Mouse (Mus musculus) limb, embryonic 12.5 days (tissue): Measurements from ENCODE around the gene Gcm2. TPM values are rescaled to one million over a fixed set of nuclear protein-coding genes. Genes with fewer than 3 reads are reported as not detected.

Experiments used
- ATAC-seq: fragments of 200-750 bp; cut with Nextera tagmentation; 2 replicates; pipeline ENCODE4 v1.8.0; 2017; ENCODE audit warnings: low read depth, moderate TSS enrichment; ENCODE audit not compliant: insufficient number of reproducible peaks, insufficient read depth, low FRiP score, low TSS enrichment
- H3K27ac ChIP-seq: fragments of 300-500 bp; sonication (generic); 2 replicates; pipeline ENCODE4 v1.5.1; 2016; ENCODE audit warnings: mild to moderate bottlenecking, moderate library complexity
- H3K27me3 ChIP-seq: fragments of 300-500 bp; sonication (generic); 2 replicates; pipeline ENCODE4 v1.6.1; 2016; ENCODE audit warnings: mild to moderate bottlenecking, moderate library complexity
- H3K36me3 ChIP-seq: fragments of 300-500 bp; sonication (generic); 2 replicates; pipeline ENCODE4 v1.6.1; 2016; ENCODE audit warnings: mild to moderate bottlenecking, moderate library complexity
- H3K4me1 ChIP-seq: fragments of 300-500 bp; sonication (generic); replicated peaks from 2 replicates; pipeline ENCODE4 v1.6.1; 2016
- H3K4me2 ChIP-seq: fragments of 300-500 bp; sonication (generic); 2 replicates; pipeline ENCODE4 v1.6.1; 2016; ENCODE audit warnings: mild to moderate bottlenecking, moderate library complexity
- H3K4me3 ChIP-seq: fragments of 300-500 bp; sonication (generic); replicated peaks from 2 replicates; pipeline ENCODE4 v1.5.1; 2016; ENCODE audit warnings: mild to moderate bottlenecking
- H3K9ac ChIP-seq: fragments of 300-500 bp; sonication (generic); replicated peaks from 2 replicates; pipeline ENCODE4 v1.6.1; 2016; ENCODE audit warnings: mild to moderate bottlenecking, moderate library complexity
- H3K9me3 ChIP-seq: fragments of 300-500 bp; sonication (generic); 2 replicates; pipeline ENCODE4 v1.6.1; 2016; ENCODE audit warnings: mild to moderate bottlenecking, moderate library complexity
- WGBS: fragments of 180-500 bp; shearing (Covaris S2); methylation state at CpG from one replicate; pipeline ENCODE4 v1.1.7; 2016; 5-methylcytosine and 5-hydroxymethylcytosine counted together
- polyA plus RNA-seq: library from polyadenylated mRNA; unstranded; fragments of >200 nt; fragmentation: Nextera tagmentation; extraction: Ambion mirVana; gene quantifications from 2 replicates; pipeline ENCODE4 v1.2.1, GENCODE M21; 2016

Gene Gcm2
- polyA plus RNA-seq, 1 experiment from 2014 or later: not detected

DNA sequence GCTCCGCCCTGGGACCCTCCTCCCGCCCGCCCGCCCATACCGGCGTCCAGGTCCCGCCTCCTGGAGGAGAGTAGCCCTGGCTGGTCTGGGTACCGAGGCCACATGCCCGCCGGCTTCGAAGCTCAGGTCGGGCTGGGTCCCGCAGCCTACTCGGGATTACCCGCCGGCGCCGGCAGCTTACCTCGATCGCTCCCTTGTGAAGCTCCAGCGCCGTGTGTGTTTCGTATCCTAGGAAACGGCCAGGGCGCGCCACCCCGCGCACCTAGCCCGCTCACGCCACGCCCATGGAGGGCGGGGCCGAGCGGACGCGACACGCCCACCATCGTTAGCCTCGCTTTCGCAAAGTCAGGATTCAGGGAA lies 31.4 kb downstream of the Gcm2 start, which contains the start of gene Mak:
Gene Mak (minus strand): TSS at position 286 of the 360 bp plus-strand sequence.
- WGBS: 1% methylated on average over 40 of the region's 40 CpGs
- Histone ChIP-seq H3K9ac (peak within 1 kb of the TSS; percentile 59), H3K27me3 (peaks cover 38% of the 10 kb centered on the region), H3K27ac (no peak within 1 kb of the TSS), H3K4me1 (peaks cover 6% of the 10 kb centered on the region), H3K4me2 (peak within 1 kb of the TSS; percentile 88), H3K36me3 (no peaks in the 10 kb centered on the region), H3K9me3 (no peaks in the 10 kb centered on the region), H3K4me3 (peak within 1 kb of the TSS; percentile 53)
- ATAC-seq: peak; percentile 79

DNA sequence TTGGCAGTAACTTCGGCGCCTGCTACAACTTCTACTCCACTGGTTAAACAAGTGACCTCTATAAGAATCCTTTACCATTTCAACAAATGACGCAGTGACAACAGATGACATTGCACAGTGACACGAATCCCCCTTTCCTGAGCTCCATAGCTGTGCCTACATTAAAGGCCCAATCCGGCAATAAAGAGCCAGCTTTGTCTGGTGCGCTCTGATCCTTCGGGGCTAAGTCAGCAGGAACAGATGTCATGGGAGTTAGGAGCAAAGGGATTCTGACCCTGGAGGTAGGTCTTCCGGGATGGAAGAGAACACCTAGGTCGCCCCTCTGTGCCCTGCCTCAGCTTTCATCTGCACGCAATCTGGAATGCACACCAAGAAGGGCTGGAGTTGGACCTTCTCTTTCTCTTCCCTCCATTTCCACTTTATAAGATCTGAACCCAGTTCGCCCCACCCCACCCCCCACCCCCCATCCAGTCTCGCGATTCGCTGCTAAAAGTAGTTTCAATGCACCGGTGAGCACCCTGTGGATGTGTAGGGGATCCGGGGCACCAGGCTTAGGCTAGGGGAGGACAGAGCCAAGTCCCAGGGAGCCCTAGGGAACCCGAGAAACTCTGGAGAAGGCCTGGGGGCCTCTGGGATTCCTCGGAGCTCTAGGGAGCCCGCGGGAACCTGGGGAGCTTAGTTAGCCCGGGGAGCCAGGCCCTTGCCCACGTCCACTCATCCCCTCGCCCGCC lies 32.0 kb downstream of the Gcm2 start:
- 5% methylated on average over 24 of the region's 24 CpGs for WGBS
- 0 out of 2 replicates have a peak, but pooled peaks have one; percentile 15 for ATAC-seq
- Histone ChIP-seq H3K27ac (no peak overlapping the region), H3K27me3 (peaks cover 38% of the 10 kb centered on the region), H3K36me3 (no peaks in the 10 kb centered on the region), H3K4me1 (peaks cover 6% of the 10 kb centered on the region), H3K4me3 (peak overlapping the region; percentile 53), H3K9me3 (no peaks in the 10 kb centered on the region), H3K4me2 (peak overlapping the region; percentile 88), H3K9ac (peak overlapping the region; percentile 59)

DNA sequence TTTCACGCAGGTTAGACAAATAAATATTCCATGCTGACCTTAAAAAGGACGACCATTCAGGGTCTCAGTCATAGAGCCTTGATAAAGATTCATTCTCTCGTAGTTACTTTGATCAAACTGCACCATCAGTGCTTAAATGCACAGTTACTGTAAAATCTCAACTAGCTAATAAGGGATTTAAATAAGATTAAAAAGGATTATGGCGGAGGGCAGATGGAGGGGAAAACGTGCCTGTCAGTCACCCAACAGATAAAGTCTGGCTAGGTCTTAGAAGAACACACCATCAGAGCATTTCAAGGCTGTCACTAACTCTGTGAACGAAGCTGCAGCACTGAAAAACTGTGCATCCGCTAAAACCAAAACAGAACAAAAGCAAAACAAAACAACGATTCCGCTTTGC lies 32.9 kb downstream of the Gcm2 start:
- no peaks in the 10 kb centered on the region for H3K9me3 ChIP-seq
- 69% methylated on average over 9 of the region's 9 CpGs for WGBS
- H3K4me1 ChIP-seq: peaks cover 6% of the 10 kb centered on the region
- H3K4me2 ChIP-seq: no peak overlapping the region
- peaks cover 38% of the 10 kb centered on the region for H3K27me3 ChIP-seq
- H3K27ac ChIP-seq: no peak overlapping the region
- H3K9ac ChIP-seq: no peak overlapping the region
- no peak for ATAC-seq
- no peaks in the 10 kb centered on the region for H3K36me3 ChIP-seq
- H3K4me3 ChIP-seq: no peak overlapping the region

DNA sequence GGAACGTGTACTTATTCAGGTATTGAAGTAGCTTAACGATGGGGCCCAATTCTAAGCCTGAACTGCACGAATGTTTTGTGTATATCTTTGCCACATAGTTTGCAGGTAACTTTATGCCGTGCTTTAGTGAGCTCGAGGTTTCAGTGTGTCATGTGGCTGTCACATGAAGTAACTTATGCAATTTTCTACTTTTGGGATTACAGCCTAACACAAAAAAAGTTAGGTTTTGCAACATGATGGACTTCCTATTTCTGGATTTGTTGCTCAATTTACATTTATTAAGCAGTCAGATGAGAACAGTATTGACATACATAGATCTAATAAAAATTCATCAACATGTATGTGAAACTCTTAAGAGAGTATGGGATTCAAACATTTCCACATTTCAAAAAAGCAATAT lies 37.0 kb downstream of the Gcm2 start:
- Histone ChIP-seq H3K27me3 (peaks cover 22% of the 10 kb centered on the region), H3K4me1 (peaks cover 2% of the 10 kb centered on the region), H3K4me3 (no peak overlapping the region), H3K9me3 (no peaks in the 10 kb centered on the region), H3K4me2 (no peak overlapping the region), H3K36me3 (no peaks in the 10 kb centered on the region), H3K27ac (no peak overlapping the region), H3K9ac (no peak overlapping the region)
- no peak for ATAC-seq
- 78% methylated on average over 5 of the region's 5 CpGs for WGBS

DNA sequence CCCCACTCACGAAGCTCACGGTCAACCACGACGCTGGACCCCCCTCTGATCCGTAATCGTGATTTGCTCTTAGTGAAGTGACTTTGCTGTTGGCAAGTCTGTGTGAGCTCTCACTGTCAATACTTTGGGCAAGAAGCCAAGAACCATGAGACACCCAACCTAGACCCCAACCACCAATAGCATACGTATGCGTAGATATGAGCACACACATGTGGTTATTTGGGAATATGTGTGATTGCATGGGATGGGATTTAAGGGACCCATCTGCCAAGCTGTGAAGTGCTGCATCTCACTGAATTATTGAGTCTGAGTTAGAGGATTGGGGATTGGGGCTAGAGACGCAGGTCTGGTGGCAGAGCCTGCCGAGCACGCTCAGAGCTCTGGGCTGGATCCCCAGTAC lies 39.2 kb downstream of the Gcm2 start:
- Histone ChIP-seq H3K4me3 (no peak overlapping the region), H3K36me3 (no peaks in the 10 kb centered on the region), H3K4me2 (no peak overlapping the region), H3K27ac (no peak overlapping the region), H3K27me3 (peaks cover 4% of the 10 kb centered on the region; the same call in 1 of the 2 replicates), H3K4me1 (no peaks in the 10 kb centered on the region), H3K9ac (no peak overlapping the region), H3K9me3 (no peaks in the 10 kb centered on the region)
- WGBS: 93% methylated on average over 11 of the region's 11 CpGs
- ATAC-seq: no peak

DNA sequence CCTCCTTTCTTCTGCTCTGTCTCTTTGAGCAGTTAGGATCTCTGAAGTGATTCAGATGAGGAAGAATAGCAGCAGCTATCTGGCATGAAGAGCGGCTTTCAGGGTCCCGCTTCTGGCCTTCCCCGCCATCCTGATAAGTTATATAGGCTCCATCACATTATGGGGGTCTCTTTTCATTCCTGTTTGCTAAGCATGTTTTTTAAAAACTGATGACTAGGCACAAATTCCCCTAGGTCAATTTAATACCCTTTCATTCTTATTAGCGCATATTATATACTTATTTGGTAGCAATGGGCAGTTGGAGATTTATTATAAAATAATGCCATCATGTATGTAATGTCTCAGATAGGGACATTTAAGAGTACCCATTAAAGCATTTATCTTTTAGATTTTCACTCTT lies 43.2 kb downstream of the Gcm2 start:
- ATAC-seq: no peak
- H3K4me2 ChIP-seq: no peak overlapping the region
- H3K36me3 ChIP-seq: no peaks in the 10 kb centered on the region
- 96% methylated on average over 4 of the region's 4 CpGs for WGBS
- H3K4me1 ChIP-seq: no peaks in the 10 kb centered on the region
- H3K9ac ChIP-seq: no peak overlapping the region
- H3K9me3 ChIP-seq: no peaks in the 10 kb centered on the region
- no peak overlapping the region for H3K4me3 ChIP-seq
- H3K27ac ChIP-seq: no peak overlapping the region
- no peaks in the 10 kb centered on the region for H3K27me3 ChIP-seq

DNA sequence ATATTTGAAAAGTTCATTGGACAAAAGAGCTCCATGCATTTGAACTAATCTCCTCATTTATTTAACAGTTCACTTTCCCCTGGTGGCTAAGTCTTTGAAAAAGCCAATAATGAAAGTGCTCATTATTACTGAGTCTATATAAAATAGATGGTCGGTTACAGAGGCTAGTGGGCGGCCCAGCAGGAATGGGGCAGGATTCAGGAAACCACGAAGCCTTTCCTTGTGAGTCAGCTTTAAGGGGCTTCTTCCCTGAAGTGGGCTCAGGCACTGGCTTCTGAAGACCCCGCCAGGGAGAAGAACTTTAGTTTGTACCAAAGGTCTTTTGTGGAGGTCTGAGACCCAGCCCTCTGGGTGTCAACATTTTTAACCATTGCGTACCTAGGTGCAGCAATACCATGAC lies 58.9 kb downstream of the Gcm2 start:
- H3K9ac ChIP-seq: no peak overlapping the region
- H3K36me3 ChIP-seq: no peaks in the 10 kb centered on the region
- H3K4me3 ChIP-seq: no peak overlapping the region
- H3K9me3 ChIP-seq: no peaks in the 10 kb centered on the region
- no peak for ATAC-seq
- 71% methylated on average over 5 of the region's 5 CpGs for WGBS
- H3K27ac ChIP-seq: no peak overlapping the region
- H3K4me2 ChIP-seq: no peak overlapping the region
- H3K4me1 ChIP-seq: peaks cover 8% of the 10 kb centered on the region; the same call in 1 of the 2 replicates
- H3K27me3 ChIP-seq: no peaks in the 10 kb centered on the region

Other genes starting within 250 kb of the Gcm2 start
- gene Pak1ip1, start 110.0 kb downstream of the Gcm2 start, polyA plus RNA-seq: 58.1 and 59.1 TPM in 2 replicates
- 196 and 204 TPM in 2 replicates for gene Tmem14c, start 94.7 kb downstream of the Gcm2 start, polyA plus RNA-seq
- gene Mak, start 31.3 kb downstream of the Gcm2 start, polyA plus RNA-seq: 0.50 and 1.2 TPM in 2 replicates
- gene Sycp2l, start 3.3 kb upstream of the Gcm2 start, polyA plus RNA-seq: not detected in 2 replicates
- 9.6 and 9.9 TPM in 2 replicates for gene Elovl2, start 109.4 kb upstream of the Gcm2 start, polyA plus RNA-seq
- 15.3 and 18.7 TPM in 2 replicates for gene Smim13, start 138.8 kb upstream of the Gcm2 start, polyA plus RNA-seq
- not detected in 2 replicates for gene Gm17364, start 162.9 kb upstream of the Gcm2 start, polyA plus RNA-seq